Mouse (Mus musculus): ENCODE data around the gene Esp1. TPM values are rescaled to one million over a fixed set of nuclear protein-coding genes. Genes with fewer than 3 reads are reported as not detected.

Esp1 gene
- total RNA-seq (2021) = not detected
- long read RNA-seq, experiment 1 = 0 reads
- long read RNA-seq, experiment 2 = 0 reads

DNA sequence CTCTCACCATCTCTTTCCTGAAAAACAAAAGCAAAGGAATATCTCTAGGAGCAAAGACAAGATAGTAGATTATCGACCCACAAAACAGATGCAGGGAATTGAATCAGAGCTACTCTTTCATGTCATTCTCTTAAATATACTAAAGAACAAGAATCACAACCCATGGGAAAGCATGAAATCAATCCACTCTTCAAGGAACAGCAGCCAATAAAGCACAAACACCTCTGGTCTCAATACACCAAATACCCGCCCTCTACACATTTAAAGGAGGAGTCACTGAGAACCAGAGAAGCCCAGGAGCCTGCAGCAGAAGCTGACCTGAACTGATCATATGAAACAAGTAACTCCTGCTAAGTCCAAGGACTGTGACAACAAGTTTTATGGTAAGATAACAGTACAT, at the start of gene Esp1:
Gene Esp1 (plus strand): TSS at position 301 of the 400 bp plus-strand sequence.
- DNase-seq = no peak

GRCm38 (mm10) chr17:40716273-40716672, 10.6 kb upstream of the Esp1 start:
- no peak for DNase-seq

DNA sequence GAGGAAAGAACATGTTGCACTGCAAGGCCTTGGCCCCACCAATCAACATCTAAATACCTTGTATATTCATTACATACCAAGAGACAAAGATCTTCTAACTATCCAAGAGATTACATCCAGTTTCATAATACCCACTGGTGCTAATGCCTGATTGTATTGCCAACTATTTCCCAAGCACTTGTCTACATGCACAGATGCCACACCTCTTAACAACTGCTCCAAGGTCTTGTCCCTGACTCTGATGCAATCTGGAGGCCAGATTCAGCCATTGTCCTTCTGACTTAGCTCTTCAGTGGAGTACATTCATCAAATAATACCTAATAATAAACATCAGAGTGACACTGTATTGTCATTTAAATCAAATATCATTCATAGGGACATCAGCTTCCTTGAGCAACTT, 9.9 kb upstream of the Esp1 start:
- peak in 1 of 2 experiments; percentile 32 for DNase-seq

GRCm38 (mm10) chr17:40731296-40731695, 4.4 kb downstream of the Esp1 start:
- no peak for DNase-seq

- DNase-seq = no peak
Observed at GRCm38 (mm10) chr17:40731724-40732123, 4.8 kb downstream of the Esp1 start.

GRCm38 (mm10) chr17:40763662-40764061, 36.7 kb downstream of the Esp1 start:
- no peak for DNase-seq

- DNase-seq = no peak
Observed at GRCm38 (mm10) chr17:40767120-40767519, 40.2 kb downstream of the Esp1 start.

Other genes starting within 250 kb of the Esp1 start
- gene Esp8, start 207.1 kb upstream of the Esp1 start, total RNA-seq (2021) = not detected
- not detected for gene Esp6, start 165.6 kb upstream of the Esp1 start, total RNA-seq (2021)
- gene Esp4, start 128.5 kb upstream of the Esp1 start, total RNA-seq (2021) = not detected
- not detected for gene Esp3, start 95.0 kb upstream of the Esp1 start, total RNA-seq (2021)
- under 1 TPM in 1 of 2 experiments, not detected in 1; 0.26 TPM for gene Crisp2, start 79.9 kb downstream of the Esp1 start, total RNA-seq (2021)
- gene Rhag, start 84.0 kb downstream of the Esp1 start, total RNA-seq (2021) = not detected
- 1 to 10 TPM in 1 of 2 experiments, under 1 TPM in 1; 0.82 to 2.0 TPM for gene 9130008F23Rik, start 153.4 kb downstream of the Esp1 start, total RNA-seq (2021)
- not detected for gene Glyatl3, start 187.2 kb downstream of the Esp1 start, total RNA-seq (2021)
- 100 to 1,000 TPM; 141 to 203 TPM for gene Mut, start 207.6 kb downstream of the Esp1 start, total RNA-seq (2021)
- gene Cenpq, start 207.9 kb downstream of the Esp1 start, total RNA-seq (2021) = 10 to 100 TPM in 1 of 2 experiments, 1 to 10 TPM in 1; 7.5 to 11.8 TPM